Mouse (Mus musculus): ENCODE measurements around the gene Ghrl. TPM values are rescaled to one million over a fixed set of nuclear protein-coding genes. Genes with fewer than 3 reads are reported as not detected.
"Not testable (repeated sequence)": the region's sequence is repeated elsewhere in the genome, so short reads cannot be mapped to it uniquely, and the experiment has no call there.

Gene Ghrl
- total and polyA plus RNA-seq, 2 experiments from 2014 or later: 0.51 TPM; not detected in 1

DNA sequence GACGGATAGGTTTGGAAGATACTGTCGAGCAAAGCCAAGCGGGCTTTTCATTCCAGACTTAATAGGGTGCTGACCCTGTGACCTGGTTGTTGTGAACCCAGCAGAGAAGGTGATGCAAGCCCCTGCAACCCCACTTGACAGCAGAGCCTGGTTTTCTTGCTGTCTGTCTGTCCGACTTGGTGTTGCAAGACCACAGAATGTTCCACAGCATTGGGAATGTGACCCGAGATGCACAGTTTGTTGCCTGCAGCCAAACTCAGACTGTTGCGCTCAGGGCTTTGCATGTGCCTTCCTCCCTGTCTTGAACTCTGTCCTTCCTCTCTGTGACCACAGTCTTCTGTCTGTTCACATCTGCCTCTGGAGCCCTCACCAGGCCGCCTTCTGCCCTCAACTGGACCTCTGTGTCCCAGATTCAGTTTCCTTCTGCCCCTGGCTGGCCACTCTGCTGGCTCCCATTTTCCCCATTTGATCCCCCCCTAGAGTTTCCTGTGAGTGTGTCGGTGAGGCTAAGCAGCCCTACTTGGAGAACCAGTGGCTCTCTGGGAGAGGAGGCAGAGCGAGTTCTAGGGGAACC is 39.6 kb downstream of the Ghrl start:
- H3K27ac ChIP-seq: no peak overlapping the region
- H3K27me3 ChIP-seq (ENCODE audit: insufficient read depth, low read length): no peaks in the 10 kb centered on the region
- TF ChIP-seq CTCF (IDR thresholded peaks at IDR 0.05; ENCODE audit: low read depth): no peak
- DNase-seq (ENCODE audit: low spot score): no peak
- no peak overlapping the region for H3K4me3 ChIP-seq (ENCODE audit: low read length)
- no peaks in the 10 kb centered on the region for H3K36me3 ChIP-seq (ENCODE audit: insufficient read depth, low read length)
- WGBS: 86% methylated on average over 9 of the region's 9 CpGs
- no peak overlapping the region for H3K4me2 ChIP-seq (ENCODE audit: low read depth, low read length)
- no peak overlapping the region for H3K9ac ChIP-seq (replicated peaks; ENCODE audit: low read length)
- H3K9me3 ChIP-seq (ENCODE audit: low read length): no peaks in the 10 kb centered on the region
- no peak for ATAC-seq
- no peaks in the 10 kb centered on the region for H3K4me1 ChIP-seq (ENCODE audit: insufficient read depth, low read length)

DNA sequence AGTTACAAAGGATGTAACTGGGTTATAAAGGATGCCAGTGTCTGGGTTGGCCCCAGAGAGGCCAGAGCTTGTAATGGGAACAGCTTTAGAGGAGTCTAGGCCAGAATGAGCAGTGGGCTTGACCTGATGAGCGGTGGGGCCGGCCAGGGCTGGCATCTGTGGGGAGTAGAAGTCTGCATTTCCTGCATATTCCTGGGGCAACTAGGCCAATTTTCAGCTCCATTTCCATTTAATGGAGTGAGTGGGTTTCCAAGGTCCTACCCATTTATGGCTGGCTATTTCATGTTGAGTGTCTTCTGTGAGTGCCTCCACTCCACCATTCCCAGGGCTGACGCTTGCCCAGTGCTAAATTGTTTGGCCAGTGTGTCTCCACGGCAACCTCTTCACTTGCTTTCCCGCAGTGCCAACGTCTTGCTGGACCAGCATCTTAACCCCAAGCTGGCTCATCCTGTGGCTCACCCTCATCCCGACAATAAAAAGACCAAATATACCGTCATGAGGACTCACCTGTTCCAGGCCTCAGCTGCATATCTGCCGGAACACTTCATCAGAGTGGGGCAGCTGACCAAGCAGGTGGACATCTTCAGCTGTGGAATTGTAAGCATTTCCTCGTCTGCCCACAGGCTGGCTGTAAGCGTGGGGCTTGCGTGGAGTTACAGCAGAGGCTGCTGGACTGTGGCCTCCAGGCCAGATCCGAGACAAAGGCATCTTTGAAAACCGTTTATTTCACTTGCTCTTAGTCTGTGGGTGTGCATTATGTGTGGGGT is 41.3 kb downstream of the Ghrl start:
- WGBS: 62% methylated on average over 14 of the region's 14 CpGs
- no peaks in the 10 kb centered on the region for H3K9me3 ChIP-seq (ENCODE audit: low read length)
- H3K4me1 ChIP-seq (ENCODE audit: insufficient read depth, low read length): no peaks in the 10 kb centered on the region

DNA sequence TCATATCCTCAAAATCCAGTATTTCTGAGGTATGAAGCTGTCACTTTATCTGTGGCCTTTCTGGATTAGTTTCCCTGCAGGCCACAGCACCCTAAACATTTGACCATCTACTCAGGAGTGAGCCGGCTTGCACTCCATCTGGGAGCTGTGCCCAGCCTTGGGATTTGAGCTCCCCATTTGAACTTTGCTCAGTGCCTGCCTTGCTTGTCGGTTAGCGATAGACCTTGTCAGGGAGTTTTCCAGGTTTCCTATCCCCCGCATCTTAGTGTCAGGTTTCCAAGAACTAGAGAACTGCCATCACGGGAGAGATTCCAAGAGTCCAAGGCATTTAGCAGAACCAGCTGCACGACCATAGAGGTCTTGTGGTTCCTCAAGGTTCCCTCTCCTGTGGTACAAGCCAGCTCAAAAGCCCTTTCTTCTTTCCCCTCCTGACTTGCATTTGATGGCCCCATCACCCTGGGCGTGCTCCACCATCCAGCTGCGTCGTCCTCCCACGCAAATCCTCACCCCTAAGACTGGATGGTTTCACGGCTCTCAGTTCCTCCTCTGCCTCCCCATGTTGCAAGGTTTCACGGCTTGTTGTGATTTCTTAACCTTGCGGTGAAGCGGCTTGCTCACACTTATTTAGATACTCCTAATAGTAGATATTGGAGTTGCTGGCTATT is 42.5 kb downstream of the Ghrl start:
- H3K27me3 ChIP-seq (ENCODE audit: insufficient read depth, low read length): no peaks in the 10 kb centered on the region
- TF ChIP-seq CTCF (IDR thresholded peaks at IDR 0.05; ENCODE audit: low read depth): no peak
- 80% methylated on average over 14 of the region's 14 CpGs for WGBS
- H3K9ac ChIP-seq (replicated peaks; ENCODE audit: low read length): no peak overlapping the region
- no peaks in the 10 kb centered on the region for H3K9me3 ChIP-seq (ENCODE audit: low read length)
- ATAC-seq: no peak
- no peaks in the 10 kb centered on the region for H3K4me1 ChIP-seq (ENCODE audit: insufficient read depth, low read length)
- H3K27ac ChIP-seq: no peak overlapping the region
- DNase-seq (ENCODE audit: low spot score): no peak
- no peak overlapping the region for H3K4me2 ChIP-seq (ENCODE audit: low read depth, low read length)
- no peaks in the 10 kb centered on the region for H3K36me3 ChIP-seq (ENCODE audit: insufficient read depth, low read length)
- H3K4me3 ChIP-seq (ENCODE audit: low read length): no peak overlapping the region

More for the DNA sequence above, 41.3 kb downstream of the Ghrl start:
- no peak overlapping the region for H3K27ac ChIP-seq
- H3K27me3 ChIP-seq (ENCODE audit: insufficient read depth, low read length): no peaks in the 10 kb centered on the region
- no peak overlapping the region for H3K4me3 ChIP-seq (ENCODE audit: low read length)
- ATAC-seq (peak; percentile 29; the same call in 1 of the 2 replicates), DNase-seq (ENCODE audit: low spot score) (peak; percentile 26)
- H3K36me3 ChIP-seq (ENCODE audit: insufficient read depth, low read length): no peaks in the 10 kb centered on the region
- no peak overlapping the region for H3K9ac ChIP-seq (replicated peaks; ENCODE audit: low read length)
- no peak for TF ChIP-seq CTCF (IDR thresholded peaks at IDR 0.05; ENCODE audit: low read depth)
- no peak overlapping the region for H3K4me2 ChIP-seq (ENCODE audit: low read depth, low read length)

DNA sequence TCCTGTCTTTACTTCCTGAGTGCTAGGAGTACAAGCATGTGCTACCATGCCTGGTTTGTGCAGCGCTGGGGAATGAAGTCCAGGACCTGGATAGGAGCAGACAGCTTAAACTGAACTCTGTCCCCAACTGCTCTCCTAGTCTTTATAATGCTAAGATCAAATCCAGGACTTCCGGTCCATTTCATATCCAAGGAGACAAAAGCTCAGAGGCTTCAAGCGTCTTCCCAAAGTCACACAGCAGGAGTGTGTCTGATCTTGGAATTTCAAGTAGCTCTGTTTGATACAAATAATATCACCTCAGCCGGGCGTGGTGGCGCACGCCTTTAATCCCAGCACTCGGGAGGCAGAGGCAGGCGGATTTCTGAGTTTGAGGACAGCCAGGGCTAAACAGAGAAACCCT is 43.7 kb downstream of the Ghrl start:
- ATAC-seq: no peak

DNA sequence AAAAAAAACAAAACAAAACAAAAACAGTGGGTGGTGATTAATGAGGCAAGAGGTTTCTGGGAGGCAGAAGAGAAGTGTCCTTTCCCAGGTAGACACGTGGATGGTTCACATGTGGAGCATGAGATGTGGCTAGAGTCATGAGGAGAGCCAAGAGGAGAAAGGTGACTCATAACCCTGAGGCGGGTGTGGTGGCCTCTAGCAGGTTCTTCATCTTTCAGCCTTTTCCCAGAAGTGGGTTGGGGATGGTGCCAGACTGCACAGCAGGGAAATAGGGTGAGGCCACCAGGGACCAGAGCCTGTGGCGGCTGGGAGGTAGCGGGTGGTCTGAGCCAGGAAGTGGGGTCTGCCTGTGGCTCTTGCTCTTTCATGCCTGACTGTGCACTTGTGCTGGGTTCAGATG is 44.4 kb downstream of the Ghrl start:
- ATAC-seq: no peak
- H3K4me2 ChIP-seq (ENCODE audit: low read depth, low read length): no peak overlapping the region
- no peak for DNase-seq (ENCODE audit: low spot score)
- no peaks in the 10 kb centered on the region for H3K36me3 ChIP-seq (ENCODE audit: insufficient read depth, low read length)
- no peak overlapping the region for H3K9ac ChIP-seq (replicated peaks; ENCODE audit: low read length)
- no peak overlapping the region for H3K4me3 ChIP-seq (ENCODE audit: low read length)
- no peaks in the 10 kb centered on the region for H3K27me3 ChIP-seq (ENCODE audit: insufficient read depth, low read length)
- H3K4me1 ChIP-seq (ENCODE audit: insufficient read depth, low read length): no peaks in the 10 kb centered on the region
- no peak for TF ChIP-seq CTCF (IDR thresholded peaks at IDR 0.05; ENCODE audit: low read depth)
- WGBS: 85% methylated on average over 4 of the region's 4 CpGs
- no peak overlapping the region for H3K27ac ChIP-seq
- no peaks in the 10 kb centered on the region for H3K9me3 ChIP-seq (ENCODE audit: low read length)

More for the DNA sequence above, 43.7 kb downstream of the Ghrl start:
- Histone ChIP-seq H3K36me3 (ENCODE audit: insufficient read depth, low read length) (no peaks in the 10 kb centered on the region), H3K9me3 (ENCODE audit: low read length) (no peaks in the 10 kb centered on the region), H3K9ac (replicated peaks; ENCODE audit: low read length) (no peak overlapping the region), H3K4me3 (ENCODE audit: low read length) (no peak overlapping the region), H3K4me2 (ENCODE audit: low read depth, low read length) (no peak overlapping the region), H3K4me1 (ENCODE audit: insufficient read depth, low read length) (no peaks in the 10 kb centered on the region), H3K27ac (no peak overlapping the region), H3K27me3 (ENCODE audit: insufficient read depth, low read length) (no peaks in the 10 kb centered on the region)
- WGBS: 88% methylated on average over 9 of the region's 9 CpGs
- DNase-seq (ENCODE audit: low spot score): no peak
- no peak for TF ChIP-seq CTCF (IDR thresholded peaks at IDR 0.05; ENCODE audit: low read depth)

DNA sequence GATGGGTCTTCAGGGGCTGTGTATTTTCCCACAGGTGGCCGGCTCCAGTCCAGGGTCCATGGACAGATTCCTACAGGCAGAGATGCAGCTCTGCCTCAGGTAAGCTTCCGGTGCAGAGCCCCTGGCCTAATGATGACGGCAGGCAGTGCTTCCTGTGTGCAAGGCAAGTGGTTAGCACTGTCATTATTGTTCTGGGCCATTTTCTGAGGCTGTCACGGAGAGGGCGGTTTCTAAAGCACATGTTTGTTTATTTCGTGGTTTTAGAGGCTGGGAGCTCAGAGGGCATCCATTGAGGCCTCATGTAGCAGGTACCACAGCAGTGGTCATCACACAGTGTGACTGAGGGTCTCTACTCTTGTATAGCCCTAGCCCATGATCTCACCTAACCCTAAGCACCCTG is 46.7 kb downstream of the Ghrl start:
- Histone ChIP-seq H3K9me3 (ENCODE audit: low read length) (no peaks in the 10 kb centered on the region), H3K4me1 (ENCODE audit: insufficient read depth, low read length) (no peaks in the 10 kb centered on the region), H3K4me2 (ENCODE audit: low read depth, low read length) (no peak overlapping the region), H3K4me3 (ENCODE audit: low read length) (no peak overlapping the region), H3K36me3 (ENCODE audit: insufficient read depth, low read length) (no peaks in the 10 kb centered on the region), H3K9ac (replicated peaks; ENCODE audit: low read length) (no peak overlapping the region), H3K27me3 (ENCODE audit: insufficient read depth, low read length) (no peaks in the 10 kb centered on the region), H3K27ac (no peak overlapping the region)
- DNase-seq (ENCODE audit: low spot score): no peak
- WGBS: 84% methylated on average over 6 of the region's 6 CpGs
- TF ChIP-seq CTCF (IDR thresholded peaks at IDR 0.05; ENCODE audit: low read depth): no peak
- ATAC-seq: no peak

DNA sequence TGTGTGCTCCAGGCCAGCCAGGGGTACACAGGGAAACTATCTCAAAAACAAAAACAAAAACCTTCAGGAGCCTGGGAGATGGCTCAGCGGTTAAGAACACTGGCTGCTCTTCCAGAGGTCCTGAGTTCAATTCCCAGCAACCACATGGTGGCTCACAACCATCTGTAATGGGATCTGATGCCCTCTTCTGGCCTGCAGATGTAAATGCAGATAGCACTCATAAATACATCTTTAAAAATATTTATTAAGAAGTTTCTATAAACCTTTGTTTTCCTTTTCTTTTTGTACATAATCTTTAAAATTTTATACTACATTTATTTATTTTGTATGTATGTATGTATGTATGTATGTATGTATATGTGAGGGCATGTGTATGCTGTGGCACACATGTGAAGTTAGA is 47.7 kb downstream of the Ghrl start:
- H3K9me3 ChIP-seq (ENCODE audit: low read length); H3K36me3 ChIP-seq (ENCODE audit: insufficient read depth, low read length); H3K4me1 ChIP-seq (ENCODE audit: insufficient read depth, low read length); H3K27me3 ChIP-seq (ENCODE audit: insufficient read depth, low read length); H3K4me2 ChIP-seq (ENCODE audit: low read depth, low read length); ATAC-seq; H3K27ac ChIP-seq; H3K9ac ChIP-seq (replicated peaks; ENCODE audit: low read length); DNase-seq (ENCODE audit: low spot score); H3K4me3 ChIP-seq (ENCODE audit: low read length): not testable (repeated sequence)
- 76% methylated on average over 1 of the region's 1 CpGs for WGBS
